Mouse (Mus musculus): ENCODE measurements around the gene Tgfbrap1. TPM values are rescaled to one million over a fixed set of nuclear protein-coding genes. Genes with fewer than 3 reads are reported as not detected.
"Not testable (repeated sequence)": the region's sequence is repeated elsewhere in the genome, so short reads cannot be mapped to it uniquely, and the experiment has no call there.

The Tgfbrap1 gene
- polyA plus RNA-seq, 1 experiment = 30.6 TPM

DNA sequence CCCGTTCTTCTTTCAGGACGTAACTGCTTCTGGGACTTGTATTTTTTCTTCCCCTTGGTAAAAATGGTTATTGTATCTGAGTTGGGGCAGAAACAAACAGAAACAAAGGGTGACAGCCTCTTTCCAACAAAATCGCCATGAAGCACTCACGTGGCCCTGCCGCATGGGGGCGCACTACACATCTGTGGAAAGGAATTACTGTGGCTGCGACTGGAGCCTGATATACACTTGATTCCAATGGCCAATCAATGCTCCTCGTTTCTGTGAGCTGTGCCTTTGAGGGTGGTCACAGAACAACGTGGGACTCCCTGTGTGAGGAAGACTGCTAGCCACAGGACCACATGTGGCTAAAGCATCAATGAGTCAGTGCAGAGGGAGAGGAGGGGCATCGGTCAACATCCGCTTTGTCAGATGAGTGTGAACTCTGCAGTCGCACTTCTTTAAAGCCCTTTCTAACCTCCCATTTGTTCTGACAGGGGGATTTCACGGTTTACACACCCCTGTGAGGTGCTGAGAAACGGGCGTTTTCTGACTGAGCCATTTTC lies 39.9 kb upstream of the Tgfbrap1 start:
- DNase-seq = no peak
- H3K4me1 ChIP-seq (ENCODE audit: control insufficient read depth, insufficient read depth, low read length) = no peaks in the 10 kb centered on the region
- WGBS = 73% methylated on average over 15 of the region's 15 CpGs
- peak; percentile 20; the same call in 1 of the 2 replicates for TF ChIP-seq CTCF (IDR thresholded peaks at IDR 0.05; ENCODE audit: insufficient read depth, low read length)
- no peak for TF ChIP-seq POLR2A (IDR thresholded peaks at IDR 0.05; ENCODE audit: borderline replicate concordance, extremely low read depth, low read depth, low read length)
- H3K4me3 ChIP-seq (replicated peaks; ENCODE audit: extremely low read depth, low read depth, low read length) = no peak overlapping the region

GRCm38 (mm10) chr1:43137334-43137733 lies 38.9 kb upstream of the Tgfbrap1 start:
- WGBS = 76% methylated on average over 5 of the region's 5 CpGs
- DNase-seq = no peak
- TF ChIP-seq POLR2A (IDR thresholded peaks at IDR 0.05; ENCODE audit: borderline replicate concordance, extremely low read depth, low read depth, low read length) (no peak), CTCF (IDR thresholded peaks at IDR 0.05; ENCODE audit: insufficient read depth, low read length) (no peak)
- Histone ChIP-seq H3K4me1 (ENCODE audit: control insufficient read depth, insufficient read depth, low read length) (no peaks in the 10 kb centered on the region), H3K4me3 (replicated peaks; ENCODE audit: extremely low read depth, low read depth, low read length) (no peak overlapping the region)

DNA sequence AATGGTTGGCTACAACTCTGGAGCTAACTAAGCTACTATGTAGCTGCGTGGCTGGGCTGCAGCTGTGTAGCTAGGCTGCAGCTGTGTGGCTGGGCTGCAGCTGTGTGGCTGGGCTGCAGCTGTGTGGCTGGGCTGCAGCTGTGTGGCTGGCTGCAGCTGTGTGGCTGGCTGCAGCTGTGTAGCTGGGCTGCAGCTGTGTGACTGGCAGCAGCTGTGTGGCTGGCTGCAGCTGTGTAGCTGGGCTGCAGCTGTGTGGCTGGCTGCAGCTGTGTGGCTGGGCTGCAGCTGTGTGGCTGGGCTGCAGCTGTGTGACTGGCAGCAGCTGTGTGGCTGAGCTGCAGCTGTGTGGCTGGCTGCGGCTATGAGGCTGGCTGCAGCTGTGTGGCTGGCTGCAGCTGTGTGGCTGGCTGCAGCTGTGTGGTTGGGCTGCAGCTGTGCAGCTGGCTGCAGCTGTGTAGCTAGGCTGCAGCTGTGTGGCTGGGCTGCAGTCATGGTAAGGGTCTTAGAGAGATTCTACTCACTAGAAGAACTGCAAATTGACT lies 38.1 kb upstream of the Tgfbrap1 start:
- not testable (repeated sequence) for DNase-seq; H3K4me1 ChIP-seq (ENCODE audit: control insufficient read depth, insufficient read depth, low read length)
- 85% methylated on average over 2 of the region's 2 CpGs for WGBS

DNA sequence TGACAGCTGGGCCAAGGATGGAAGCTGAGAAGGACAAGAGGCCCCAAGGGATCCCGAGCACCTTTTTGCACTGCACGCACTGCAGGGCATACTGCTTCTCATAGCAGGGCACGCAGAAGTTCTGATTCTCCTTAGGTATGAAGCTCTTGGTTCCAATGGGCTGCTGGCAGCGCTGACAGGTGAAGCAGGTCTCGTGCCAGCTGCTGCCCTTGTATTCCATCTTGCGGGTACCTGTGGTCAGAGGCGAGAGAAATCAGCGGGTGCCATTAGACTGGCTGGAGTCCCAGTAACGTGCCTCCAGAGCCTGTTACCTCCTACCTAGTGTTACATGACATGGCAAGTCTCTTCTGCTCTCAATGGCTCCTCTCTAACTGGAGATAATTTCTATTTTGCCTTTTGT lies 33.2 kb upstream of the Tgfbrap1 start:
- WGBS = 92% methylated on average over 9 of the region's 9 CpGs
- Histone ChIP-seq H3K4me1 (ENCODE audit: control insufficient read depth, insufficient read depth, low read length) (no peaks in the 10 kb centered on the region), H3K4me3 (replicated peaks; ENCODE audit: extremely low read depth, low read depth, low read length) (no peak overlapping the region)
- DNase-seq = no peak
- TF ChIP-seq CTCF (IDR thresholded peaks at IDR 0.05; ENCODE audit: insufficient read depth, low read length) = no peak
- no peak for TF ChIP-seq POLR2A (IDR thresholded peaks at IDR 0.05; ENCODE audit: borderline replicate concordance, extremely low read depth, low read depth, low read length)

More for the DNA sequence above, 38.1 kb upstream of the Tgfbrap1 start:
- not testable (repeated sequence) for H3K4me3 ChIP-seq (replicated peaks; ENCODE audit: extremely low read depth, low read depth, low read length)

DNA sequence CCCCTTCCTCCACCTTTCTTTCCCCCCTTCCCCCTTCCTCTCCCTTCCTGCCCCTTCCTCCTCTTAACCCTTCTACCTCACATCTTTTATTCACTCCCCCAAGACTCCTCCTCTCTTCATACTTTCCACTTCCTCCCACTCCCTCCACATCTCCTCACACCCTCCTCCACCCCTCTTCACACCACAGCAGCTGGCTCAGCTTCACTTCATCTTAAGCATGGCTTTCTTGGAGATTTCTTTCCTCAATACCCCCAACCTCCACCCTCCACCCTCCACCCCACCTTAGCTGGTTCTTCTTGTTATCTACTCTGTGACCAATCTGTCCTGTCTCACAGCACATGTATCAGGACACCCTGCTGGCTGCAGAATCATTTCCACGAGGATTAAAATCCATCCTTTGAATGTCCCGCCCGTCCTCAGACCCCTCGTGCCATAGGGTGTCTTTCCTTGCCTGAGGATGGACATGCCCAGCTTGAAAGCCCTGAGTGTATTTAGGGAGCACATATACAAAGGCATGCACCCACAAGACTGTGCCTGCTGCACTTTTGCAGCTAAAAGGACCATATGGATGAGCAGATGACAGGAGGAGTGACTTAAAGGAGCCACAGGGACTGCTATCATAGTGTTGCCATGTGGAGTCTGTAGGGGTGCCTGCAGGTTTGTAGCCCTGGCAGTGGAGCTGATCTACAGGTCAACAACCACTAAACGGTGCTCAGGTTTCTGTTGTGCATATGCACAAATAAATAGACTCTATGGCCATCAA lies 32.0 kb upstream of the Tgfbrap1 start:
- H3K4me1 ChIP-seq (ENCODE audit: control insufficient read depth, insufficient read depth, low read length) = no peaks in the 10 kb centered on the region
- DNase-seq = no peak
- no peak overlapping the region for H3K4me3 ChIP-seq (replicated peaks; ENCODE audit: extremely low read depth, low read depth, low read length)
- TF ChIP-seq CTCF (IDR thresholded peaks at IDR 0.05; ENCODE audit: insufficient read depth, low read length) (no peak), POLR2A (IDR thresholded peaks at IDR 0.05; ENCODE audit: borderline replicate concordance, extremely low read depth, low read depth, low read length) (no peak)
- WGBS = 74% methylated on average over 5 of the region's 5 CpGs

DNA sequence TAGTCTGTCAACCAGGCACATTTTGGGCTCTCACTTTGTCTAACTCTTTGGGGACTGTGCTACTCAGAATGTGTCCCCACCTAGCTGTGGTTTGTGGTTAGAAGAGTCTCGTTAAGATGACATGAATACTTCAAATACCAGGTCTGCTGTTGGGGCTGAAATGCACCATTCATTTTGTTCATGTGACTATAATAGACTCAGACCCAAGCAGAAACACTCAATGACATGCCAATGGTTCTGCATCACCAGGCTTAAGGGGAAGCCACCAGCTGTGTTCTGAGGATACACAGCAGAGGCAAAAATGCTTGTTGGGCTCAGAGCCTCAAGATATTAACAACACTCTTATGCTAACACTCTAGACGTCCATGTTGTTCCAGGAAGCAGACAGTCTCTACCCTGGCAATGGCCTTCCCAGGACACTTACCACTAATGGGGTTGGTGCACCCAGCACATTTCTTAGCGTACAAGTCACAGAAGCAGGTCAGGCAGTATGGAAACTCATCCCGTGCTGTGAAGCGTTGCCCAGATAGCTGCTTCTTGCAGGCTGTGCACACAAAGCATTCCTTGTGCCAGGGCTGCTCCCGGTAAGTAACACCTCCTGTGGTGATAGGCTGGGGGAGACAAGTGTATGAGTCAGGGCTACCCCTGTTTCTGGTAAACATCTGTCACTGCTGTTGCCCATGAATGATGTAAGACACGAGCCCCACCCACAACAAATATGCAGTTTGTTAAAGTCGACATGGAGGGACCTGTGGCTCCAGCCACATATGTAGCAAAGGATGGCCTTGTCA lies 29.6 kb upstream of the Tgfbrap1 start:
- no peak for DNase-seq
- WGBS = 56% methylated on average over 8 of the region's 8 CpGs
- no peak overlapping the region for H3K4me3 ChIP-seq (replicated peaks; ENCODE audit: extremely low read depth, low read depth, low read length)
- TF ChIP-seq POLR2A (IDR thresholded peaks at IDR 0.05; ENCODE audit: borderline replicate concordance, extremely low read depth, low read depth, low read length) (no peak), CTCF (IDR thresholded peaks at IDR 0.05; ENCODE audit: insufficient read depth, low read length) (no peak)
- H3K4me1 ChIP-seq (ENCODE audit: control insufficient read depth, insufficient read depth, low read length) = no peaks in the 10 kb centered on the region

DNA sequence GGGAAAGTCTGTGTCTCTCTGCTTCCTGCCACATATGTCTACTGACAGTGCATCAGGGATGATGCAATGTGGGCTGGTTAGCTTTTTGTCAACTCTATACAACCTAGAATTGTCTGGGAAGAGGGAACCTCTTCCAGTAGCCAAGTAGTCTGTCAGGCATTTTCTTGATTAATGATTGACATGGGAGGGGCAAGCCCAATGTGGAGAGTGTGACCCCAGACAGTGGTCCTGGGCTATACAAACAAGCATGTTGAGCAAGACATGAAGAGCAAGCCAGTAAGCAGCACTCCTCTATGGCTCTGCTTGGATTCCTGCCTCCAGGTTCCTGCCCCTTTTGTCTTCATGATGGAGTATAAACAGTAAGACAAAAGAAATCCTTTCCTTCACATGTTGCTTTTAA lies 28.8 kb upstream of the Tgfbrap1 start:
- no peak for DNase-seq
- Histone ChIP-seq H3K4me3 (replicated peaks; ENCODE audit: extremely low read depth, low read depth, low read length) (no peak overlapping the region), H3K4me1 (ENCODE audit: control insufficient read depth, insufficient read depth, low read length) (no peaks in the 10 kb centered on the region)
- no peak for TF ChIP-seq CTCF (IDR thresholded peaks at IDR 0.05; ENCODE audit: insufficient read depth, low read length)

GRCm38 (mm10) chr1:43124726-43125125 lies 26.3 kb upstream of the Tgfbrap1 start:
- no peak for TF ChIP-seq POLR2A (IDR thresholded peaks at IDR 0.05; ENCODE audit: borderline replicate concordance, extremely low read depth, low read depth, low read length)
- no peak for TF ChIP-seq CTCF (IDR thresholded peaks at IDR 0.05; ENCODE audit: insufficient read depth, low read length)
- 60% methylated on average over 4 of the region's 4 CpGs for WGBS
- no peak for DNase-seq
- no peak overlapping the region for H3K4me3 ChIP-seq (replicated peaks; ENCODE audit: extremely low read depth, low read depth, low read length)
- H3K4me1 ChIP-seq (ENCODE audit: control insufficient read depth, insufficient read depth, low read length) = no peaks in the 10 kb centered on the region

- TF ChIP-seq POLR2A (IDR thresholded peaks at IDR 0.05; ENCODE audit: borderline replicate concordance, extremely low read depth, low read depth, low read length) = no peak
- TF ChIP-seq CTCF (IDR thresholded peaks at IDR 0.05; ENCODE audit: insufficient read depth, low read length) = no peak
- Histone ChIP-seq H3K4me1 (ENCODE audit: control insufficient read depth, insufficient read depth, low read length) (no peaks in the 10 kb centered on the region), H3K4me3 (replicated peaks; ENCODE audit: extremely low read depth, low read depth, low read length) (no peak overlapping the region)
- no peak for DNase-seq
- WGBS = 95% methylated on average over 2 of the region's 2 CpGs
These were observed 24.2 kb upstream of the Tgfbrap1 start for GRCm38 (mm10) chr1:43122616-43123015.

Data from lung, adult 2 months (tissue).